Mouse (Mus musculus) midbrain, postnatal 0 days (tissue): ENCODE results near the gene Lrrc15. TPM values are rescaled to one million over a fixed set of nuclear protein-coding genes. Genes with fewer than 3 reads are reported as not detected.

Experiments
- ATAC-seq: fragments of 200-750 bp; cut with Nextera tagmentation; 2 replicates; pipeline ENCODE4 v1.8.0; 2017; ENCODE audit warnings: moderate number of reproducible peaks, mild to moderate bottlenecking, moderate TSS enrichment, moderate library complexity; ENCODE audit not compliant: low FRiP score
- DNase-seq: peaks from one replicate; pipeline ENCODE4 v3.0.0-alpha.2; 2015; ENCODE audit warnings: low spot score
- H3K27ac ChIP-seq: fragments of 300-500 bp; sonication (generic); 2 replicates; pipeline ENCODE4 v1.5.1; 2014; ENCODE audit warnings: low read depth, mild to moderate bottlenecking, low read length, mixed read lengths
- H3K27me3 ChIP-seq: fragments of 300-500 bp; sonication (generic); 2 replicates; pipeline ENCODE4 v1.6.1; 2014; ENCODE audit warnings: low read length, control low read depth, mixed read lengths; ENCODE audit not compliant: insufficient read depth
- H3K36me3 ChIP-seq: fragments of 300-500 bp; sonication (generic); 2 replicates; pipeline ENCODE4 v1.6.1; 2014; ENCODE audit warnings: low read length, control low read depth, mixed read lengths; ENCODE audit not compliant: insufficient read depth
- H3K4me1 ChIP-seq: fragments of 300-500 bp; sonication (generic); 2 replicates; pipeline ENCODE4 v1.6.1; 2014; ENCODE audit warnings: mild to moderate bottlenecking, control low read depth, antibody characterized with exemption, low read length, mixed read lengths; ENCODE audit not compliant: insufficient read depth
- H3K4me2 ChIP-seq: fragments of 300-500 bp; sonication (generic); 2 replicates; pipeline ENCODE4 v1.6.1; 2014; ENCODE audit warnings: low read depth, mild to moderate bottlenecking, low read length, mixed read lengths; ENCODE audit not compliant: poor library complexity, severe bottlenecking
- H3K4me3 ChIP-seq: fragments of 300-500 bp; sonication (generic); 2 replicates; pipeline ENCODE4 v1.5.1; 2014; ENCODE audit warnings: low read depth, mild to moderate bottlenecking, low read length, moderate library complexity
- H3K9ac ChIP-seq: fragments of 300-500 bp; sonication (generic); replicated peaks from 2 replicates; pipeline ENCODE4 v1.6.1; 2014; ENCODE audit warnings: mild to moderate bottlenecking, low read length, moderate library complexity, mixed read lengths; ENCODE audit not compliant: poor library complexity, severe bottlenecking
- H3K9me3 ChIP-seq: fragments of 300-500 bp; sonication (generic); 2 replicates; pipeline ENCODE4 v1.6.1; 2016; ENCODE audit warnings: low read length, control low read depth
- CTCF ChIP-seq: IDR thresholded peaks from 2 replicates; pipeline ENCODE4 v1.5.1; 2016; ENCODE audit warnings: antibody characterized with exemption, mild to moderate bottlenecking
- WGBS: fragments of 180-500 bp; shearing (Covaris S2); extraction: QIAGEN DNeasy Blood & Tissue Kit; methylation state at CpG from one replicate; pipeline ENCODE4 v1.1.7; 2014; 5-methylcytosine and 5-hydroxymethylcytosine counted together
- polyA plus RNA-seq: library from polyadenylated mRNA; unstranded; fragments of >200 nt; fragmentation: Nextera tagmentation; extraction: Ambion mirVana; gene quantifications from 2 replicates; pipeline ENCODE4 v1.2.1, GENCODE M21; 2015
- total RNA-seq: library from RNA; depleted of rRNA; stranded (reverse); fragments of >200 nt; gene quantifications from 2 replicates; pipeline ENCODE4 v1.2.3, GENCODE M21; 2014

The Lrrc15 gene
- total and polyA plus RNA-seq, 2 experiments from 2014 or later: 0.11 to 0.60 TPM

GRCm38 (mm10) chr16:30241623-30242022, 41.4 kb downstream of the Lrrc15 start:
- no peak overlapping the region for H3K27ac ChIP-seq
- no peak overlapping the region for H3K4me2 ChIP-seq
- no peak for TF ChIP-seq CTCF
- no peak overlapping the region for H3K4me3 ChIP-seq
- H3K27me3 ChIP-seq: peaks cover 13% of the 10 kb centered on the region
- no peaks in the 10 kb centered on the region for H3K4me1 ChIP-seq
- no peaks in the 10 kb centered on the region for H3K9me3 ChIP-seq
- ATAC-seq: no peak
- H3K36me3 ChIP-seq: no peaks in the 10 kb centered on the region
- WGBS: 38% methylated on average over 2 of the region's 2 CpGs
- no peak for DNase-seq
- H3K9ac ChIP-seq: no peak overlapping the region

GRCm38 (mm10) chr16:30238791-30239190, 44.3 kb downstream of the Lrrc15 start:
- no peak for DNase-seq
- TF ChIP-seq CTCF: no peak
- no peak for ATAC-seq
- H3K4me2 ChIP-seq: no peak overlapping the region
- no peaks in the 10 kb centered on the region for H3K9me3 ChIP-seq
- H3K4me1 ChIP-seq: 0 out of 2 replicates have a peak, but pooled peaks cover 4% of the 10 kb centered on the region
- H3K27ac ChIP-seq: no peak overlapping the region
- no peaks in the 10 kb centered on the region for H3K36me3 ChIP-seq
- H3K4me3 ChIP-seq: no peak overlapping the region
- 81% methylated on average over 6 of the region's 6 CpGs for WGBS
- peaks cover 25% of the 10 kb centered on the region for H3K27me3 ChIP-seq
- no peak overlapping the region for H3K9ac ChIP-seq

DNA sequence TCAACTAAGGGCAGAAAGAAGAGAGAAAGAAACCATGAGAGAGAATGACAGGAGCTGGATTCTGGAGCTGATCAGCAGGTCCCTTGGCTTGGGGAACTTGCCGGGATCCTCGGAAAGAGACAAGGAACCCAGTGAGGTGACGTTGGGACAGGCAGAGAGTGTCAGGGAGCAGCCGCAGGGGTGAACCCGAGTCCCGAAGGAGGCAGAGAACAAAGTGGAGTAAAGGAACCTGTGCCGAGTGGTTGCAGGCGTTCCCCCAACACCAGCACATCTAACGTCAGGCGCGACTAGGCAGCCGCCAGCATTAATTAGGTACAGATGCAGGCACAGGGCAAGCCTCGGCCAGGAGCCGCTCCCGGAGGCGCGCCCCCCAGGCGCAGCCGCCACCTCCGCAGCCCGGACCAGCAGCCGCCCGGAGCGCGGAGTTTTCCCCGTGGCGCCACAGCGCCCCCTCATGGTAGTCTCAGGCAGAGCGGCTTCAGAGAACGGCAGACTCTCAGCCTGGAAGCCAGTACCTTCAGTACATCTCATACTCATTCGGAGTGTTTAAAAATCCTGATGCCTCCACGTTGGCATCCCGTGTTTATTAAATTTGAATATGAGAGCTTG, 46.9 kb downstream of the Lrrc15 start:
- DNase-seq (peak; percentile 73), ATAC-seq (peak; percentile 44; the same call in 1 of the 2 replicates)
- Histone ChIP-seq H3K36me3 (no peaks in the 10 kb centered on the region), H3K9ac (peak overlapping the region; percentile 46; the same call in 1 of the 2 replicates), H3K9me3 (no peaks in the 10 kb centered on the region), H3K27ac (no peak overlapping the region), H3K4me2 (peak overlapping the region; percentile 74), H3K27me3 (peaks cover 31% of the 10 kb centered on the region), H3K4me1 (0 out of 2 replicates have a peak, but pooled peaks cover 4% of the 10 kb centered on the region), H3K4me3 (peak overlapping the region; percentile 34)
- 1% methylated on average over 33 of the region's 33 CpGs for WGBS
- TF ChIP-seq CTCF: peak; percentile 92

DNA sequence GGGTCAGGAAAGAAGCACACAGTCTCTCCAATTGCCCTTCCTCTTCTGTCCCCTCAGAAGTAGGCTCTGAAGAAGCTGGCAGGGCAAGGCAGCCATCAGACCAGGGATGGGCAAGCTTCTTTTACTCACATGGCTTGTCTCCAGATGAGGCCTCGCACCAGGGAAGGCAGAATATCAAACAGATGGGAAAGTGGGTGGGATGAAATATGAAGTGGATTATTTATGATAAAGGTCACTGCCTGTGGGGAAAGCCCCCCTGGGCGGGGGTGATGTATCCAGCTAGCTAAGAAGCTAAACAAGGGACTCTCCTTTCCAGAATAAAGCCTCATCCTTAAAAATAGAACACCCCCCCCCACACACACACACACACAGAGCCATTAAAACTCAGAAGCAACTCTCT, 47.5 kb downstream of the Lrrc15 start:
- Histone ChIP-seq H3K36me3 (no peaks in the 10 kb centered on the region), H3K4me3 (no peak overlapping the region), H3K9ac (no peak overlapping the region), H3K4me1 (0 out of 2 replicates have a peak, but pooled peaks cover 4% of the 10 kb centered on the region), H3K27me3 (peaks cover 31% of the 10 kb centered on the region), H3K27ac (no peak overlapping the region), H3K4me2 (no peak overlapping the region), H3K9me3 (no peaks in the 10 kb centered on the region)
- no peak for DNase-seq
- no peak for TF ChIP-seq CTCF
- no peak for ATAC-seq
- 40% methylated on average over 2 of the region's 2 CpGs for WGBS

DNA sequence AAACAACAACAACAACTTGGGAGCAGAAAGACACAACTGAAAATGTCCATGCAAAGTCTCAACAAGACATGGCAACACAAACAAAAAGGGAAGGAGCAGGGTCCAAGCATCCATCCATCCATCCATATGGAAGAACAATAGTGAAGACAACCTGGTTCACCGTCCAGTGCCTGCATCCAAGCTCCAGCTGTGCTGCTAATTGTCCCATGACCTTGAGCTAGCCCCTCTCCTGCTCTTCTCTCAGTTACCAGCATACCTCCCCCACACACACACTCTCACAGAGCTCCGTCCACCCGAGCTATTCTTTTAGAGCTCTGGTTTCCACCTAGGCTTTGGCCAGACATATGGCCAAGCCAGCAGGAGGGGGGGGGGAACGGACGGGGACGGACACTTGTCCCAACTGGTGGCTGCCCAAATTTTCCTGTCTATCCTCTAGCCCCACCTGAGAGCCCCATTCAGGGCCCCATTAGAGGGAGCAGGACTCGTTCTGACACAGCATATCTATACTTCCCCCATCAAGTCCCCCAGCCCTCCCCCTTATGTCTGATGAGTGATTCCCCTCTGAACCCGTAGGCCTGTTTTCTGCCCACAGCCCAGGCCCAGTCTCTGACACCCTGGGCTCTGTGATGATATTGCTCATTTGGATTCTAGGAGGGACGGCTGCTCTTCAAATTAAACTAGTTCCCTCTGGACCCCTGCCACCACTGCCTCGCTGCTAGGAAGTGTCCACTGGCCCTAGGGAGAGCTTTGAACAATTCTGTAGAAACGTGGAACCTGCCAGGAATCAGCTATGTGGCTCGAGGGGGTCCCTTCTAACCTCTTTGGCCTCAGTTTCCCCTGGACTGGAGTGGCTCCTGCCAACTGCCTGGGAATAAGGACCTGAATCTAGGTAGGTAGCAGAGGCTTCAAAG, 48.2 kb downstream of the Lrrc15 start:
- WGBS: 58% methylated on average over 12 of the region's 12 CpGs
- no peaks in the 10 kb centered on the region for H3K36me3 ChIP-seq
- H3K27me3 ChIP-seq: peaks cover 31% of the 10 kb centered on the region
- TF ChIP-seq CTCF: no peak
- no peak overlapping the region for H3K9ac ChIP-seq
- no peak overlapping the region for H3K4me3 ChIP-seq
- H3K9me3 ChIP-seq: no peaks in the 10 kb centered on the region
- ATAC-seq: no peak
- DNase-seq: no peak
- H3K27ac ChIP-seq: no peak overlapping the region
- H3K4me1 ChIP-seq: 0 out of 2 replicates have a peak, but pooled peaks cover 4% of the 10 kb centered on the region
- H3K4me2 ChIP-seq: no peak overlapping the region

GRCm38 (mm10) chr16:30234077-30234476, 49.0 kb downstream of the Lrrc15 start:
- no peak for DNase-seq

More at GRCm38 (mm10) chr16:30234077-30234476, 49.0 kb downstream of the Lrrc15 start:
- Histone ChIP-seq H3K36me3 (no peaks in the 10 kb centered on the region), H3K4me2 (no peak overlapping the region), H3K27me3 (peaks cover 31% of the 10 kb centered on the region), H3K4me3 (no peak overlapping the region), H3K9me3 (no peaks in the 10 kb centered on the region), H3K9ac (no peak overlapping the region), H3K4me1 (0 out of 2 replicates have a peak, but pooled peaks cover 4% of the 10 kb centered on the region), H3K27ac (no peak overlapping the region)
- no peak for TF ChIP-seq CTCF
- ATAC-seq: no peak
- 73% methylated on average over 8 of the region's 8 CpGs for WGBS
